Mouse (Mus musculus) macrophage (primary cell): Measurements from ENCODE around the gene Plcb3. TPM values are rescaled to one million over a fixed set of nuclear protein-coding genes. Genes with fewer than 3 reads are reported as not detected.
A peak's percentile ranks its signal among the peaks of the same experiment; 100 is the strongest.

ENCODE experiments used
- H3K27ac ChIP-seq: fragments of 350-480 bp; formaldehyde crosslinking; 2 replicates; pipeline ENCODE4 v1.9.0; 2021
- H3K36me3 ChIP-seq: fragments of 350-480 bp; formaldehyde crosslinking; 2 replicates; pipeline ENCODE4 v1.9.0; 2021; ENCODE audit errors: inconsistent target
- H3K4me3 ChIP-seq: fragments of 350-480 bp; formaldehyde crosslinking; 2 replicates; pipeline ENCODE4 v1.9.0; 2021; ENCODE audit errors: inconsistent target
- H3K79me2 ChIP-seq: fragments of 350-480 bp; formaldehyde crosslinking; 2 replicates; pipeline ENCODE4 v1.9.0; 2021; ENCODE audit errors: inconsistent target
- WGBS: methylation state at CpG from one replicate; pipeline ENCODE4 v1.1.7; 2026; ENCODE audit warnings: inconsistent platforms; ENCODE audit not compliant: missing documents; 5-methylcytosine and 5-hydroxymethylcytosine counted together
- polyA plus RNA-seq: library from polyadenylated mRNA; stranded (reverse); fragments of 250-400 nt; gene quantifications from 3 replicates; pipeline ENCODE4 v1.2.4, GENCODE M21; 2018; ENCODE audit warnings: inconsistent platforms

The Plcb3 gene
- polyA plus RNA-seq, 1 experiment from 2014 or later, result 24.8 TPM

GRCm38 (mm10) chr19:6932018-6932417 is 44.3 kb downstream of the Plcb3 start:
- H3K4me3 ChIP-seq, result no peak overlapping the region
- H3K79me2 ChIP-seq, result no peaks in the 10 kb centered on the region
- H3K27ac ChIP-seq, result no peak overlapping the region
- 100% methylated on average over 1 of the region's 1 CpGs for WGBS
- no peaks in the 10 kb centered on the region for H3K36me3 ChIP-seq

GRCm38 (mm10) chr19:6931002-6931401 is 45.3 kb downstream of the Plcb3 start:
- H3K27ac ChIP-seq, result no peak overlapping the region
- no peaks in the 10 kb centered on the region for H3K36me3 ChIP-seq
- H3K4me3 ChIP-seq, result no peak overlapping the region
- no CpG with 5 or more reads among the region's 2 CpGs for WGBS
- no peaks in the 10 kb centered on the region for H3K79me2 ChIP-seq

GRCm38 (mm10) chr19:6928080-6928479 is 48.2 kb downstream of the Plcb3 start:
- no peaks in the 10 kb centered on the region for H3K36me3 ChIP-seq
- 29% methylated on average over 9 of the region's 9 CpGs for WGBS

GRCm38 (mm10) chr19:6926559-6927255 is 49.6 kb downstream of the Plcb3 start:
- no peaks in the 10 kb centered on the region for H3K36me3 ChIP-seq
- H3K4me3 ChIP-seq, result no peak overlapping the region
- H3K27ac ChIP-seq, result no peak overlapping the region
- WGBS, result 32% methylated on average over 26 of the region's 26 CpGs
- no peaks in the 10 kb centered on the region for H3K79me2 ChIP-seq

More at GRCm38 (mm10) chr19:6928080-6928479, 48.2 kb downstream of the Plcb3 start:
- Histone ChIP-seq H3K4me3 (no peak overlapping the region), H3K27ac (no peak overlapping the region), H3K79me2 (no peaks in the 10 kb centered on the region)

- Histone ChIP-seq H3K27ac (no peak overlapping the region), H3K4me3 (no peak overlapping the region), H3K36me3 (no peaks in the 10 kb centered on the region), H3K79me2 (peaks cover 5% of the 10 kb centered on the region)
- 43% methylated on average over 33 of the region's 40 CpGs for WGBS
Observed at GRCm38 (mm10) chr19:6925611-6926329, 50.5 kb downstream of the Plcb3 start.

- 8% methylated on average over 9 of the region's 9 CpGs for WGBS
- Histone ChIP-seq H3K36me3 (no peaks in the 10 kb centered on the region), H3K79me2 (peaks cover 10% of the 10 kb centered on the region), H3K4me3 (no peak within 1 kb of the TSS), H3K27ac (no peak within 1 kb of the TSS)
Observed at GRCm38 (mm10) chr19:6925307-6925573, 51.0 kb downstream of the Plcb3 start, which contains the start of gene Catsperz. Gene Catsperz, minus strand, starts transcription at chr19:6925380.

- peaks cover 16% of the 10 kb centered on the region for H3K79me2 ChIP-seq
- H3K4me3 ChIP-seq, result no peak overlapping the region
- WGBS, result 6% methylated on average over 37 of the region's 39 CpGs
- H3K27ac ChIP-seq, result no peak overlapping the region
- no peaks in the 10 kb centered on the region for H3K36me3 ChIP-seq
Observed at GRCm38 (mm10) chr19:6924461-6925306, 51.6 kb downstream of the Plcb3 start.

GRCm38 (mm10) chr19:6922901-6923735 is 53.2 kb downstream of the Plcb3 start:
- no peak overlapping the region for H3K27ac ChIP-seq
- peaks cover 32% of the 10 kb centered on the region for H3K79me2 ChIP-seq
- H3K36me3 ChIP-seq, result peaks cover 10% of the 10 kb centered on the region; the same call in 1 of the 2 replicates
- H3K4me3 ChIP-seq, result no peak overlapping the region
- 75% methylated on average over 6 of the region's 6 CpGs for WGBS

- H3K36me3 ChIP-seq, result peaks cover 11% of the 10 kb centered on the region; the same call in 1 of the 2 replicates
- under 1% methylated on average over 66 of the region's 66 CpGs for WGBS
- H3K27ac ChIP-seq, result peak within 1 kb of the TSS; percentile 83
- H3K79me2 ChIP-seq, result peaks cover 44% of the 10 kb centered on the region
- H3K4me3 ChIP-seq, result peak within 1 kb of the TSS; percentile 85
Observed at GRCm38 (mm10) chr19:6921647-6922567, 54.4 kb downstream of the Plcb3 start, which contains the start of gene Esrra. Gene Esrra, minus strand, starts transcription at chr19:6921813.

- Histone ChIP-seq H3K36me3 (peaks cover 11% of the 10 kb centered on the region; the same call in 1 of the 2 replicates), H3K4me3 (peak overlapping the region; percentile 85)
Observed at GRCm38 (mm10) chr19:6920741-6921636, 55.3 kb downstream of the Plcb3 start.

GRCm38 (mm10) chr19:6919876-6920740 is 56.2 kb downstream of the Plcb3 start:
- 62% methylated on average over 8 of the region's 8 CpGs for WGBS
- Histone ChIP-seq H3K27ac (peak overlapping the region; percentile 72), H3K4me3 (peak overlapping the region; percentile 85), H3K36me3 (peaks cover 11% of the 10 kb centered on the region; the same call in 1 of the 2 replicates), H3K79me2 (peaks cover 62% of the 10 kb centered on the region)

More at GRCm38 (mm10) chr19:6920741-6921636, 55.3 kb downstream of the Plcb3 start:
- Histone ChIP-seq H3K27ac (peak overlapping the region; percentile 72), H3K79me2 (peaks cover 53% of the 10 kb centered on the region)
- 1% methylated on average over 28 of the region's 48 CpGs for WGBS

GRCm38 (mm10) chr19:6919431-6919830 is 56.8 kb downstream of the Plcb3 start:
- Histone ChIP-seq H3K79me2 (peaks cover 69% of the 10 kb centered on the region), H3K36me3 (peaks cover 11% of the 10 kb centered on the region; the same call in 1 of the 2 replicates), H3K4me3 (no peak overlapping the region), H3K27ac (no peak overlapping the region)
